Mouse (Mus musculus) bone marrow macrophage, adult 2 months (primary cell): ENCODE results near the gene Cluap1.

ENCODE experiments used
- CTCF ChIP-seq: IDR thresholded peaks from 2 replicates; pipeline ENCODE4 v1.5.1; 2012; ENCODE audit warnings: low read depth, mild to moderate bottlenecking, low read length, moderate library complexity
- POLR2A ChIP-seq: IDR thresholded peaks from 2 replicates; pipeline ENCODE4 v1.6.1; 2012; ENCODE audit warnings: mild to moderate bottlenecking, low read depth, low read length, borderline replicate concordance

DNA sequence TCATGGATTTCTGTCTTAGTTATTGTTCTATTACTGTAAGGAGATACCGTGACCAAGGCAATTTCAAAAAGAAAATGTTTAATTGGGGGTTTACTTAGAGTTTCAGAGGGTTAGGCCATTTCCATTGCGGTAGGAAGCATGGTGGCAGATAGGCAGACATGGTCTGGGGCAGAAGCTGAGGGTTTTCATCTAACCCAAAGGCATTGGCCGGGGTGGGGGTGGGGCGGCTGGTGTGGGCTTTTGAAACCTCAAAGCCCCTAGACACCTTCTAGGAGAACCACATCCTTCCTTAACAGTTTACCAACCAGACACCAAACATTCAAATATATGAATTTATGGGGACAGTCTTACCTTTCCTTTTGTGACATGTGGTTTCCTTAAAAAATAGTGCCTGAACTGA, 49.3 kb upstream of the Cluap1 start:
- TF ChIP-seq POLR2A (no peak), CTCF (no peak)
